Mouse (Mus musculus): ENCODE results near the gene Dek. TPM values are rescaled to one million over a fixed set of nuclear protein-coding genes. Genes with fewer than 3 reads are reported as not detected.

Gene Dek
- polyA plus RNA-seq, 1 experiment, result 227 TPM

- H3K4me1 ChIP-seq (ENCODE audit: control insufficient read depth, insufficient read depth, low read length), result no peaks in the 10 kb centered on the region
- no peaks in the 10 kb centered on the region for H3K27me3 ChIP-seq (ENCODE audit: control insufficient read depth, insufficient read depth, low read length, poor library complexity, severe bottlenecking)
- H3K4me3 ChIP-seq (ENCODE audit: low read depth, low read length), result no peak overlapping the region
- H3K27ac ChIP-seq (ENCODE audit: insufficient read depth, low read length), result no peak overlapping the region
- no peak overlapping the region for H3K9ac ChIP-seq (ENCODE audit: low read depth, poor library complexity, severe bottlenecking)
- H3K36me3 ChIP-seq (ENCODE audit: control insufficient read depth, insufficient read depth, low read length, poor library complexity, severe bottlenecking), result no peaks in the 10 kb centered on the region
- TF ChIP-seq POLR2A (IDR thresholded peaks at IDR 0.05; ENCODE audit: insufficient read depth, low read length) (no peak), EP300 (IDR thresholded peaks at IDR 0.05; ENCODE audit: insufficient read depth, low read depth, low read length) (no peak), CTCF (IDR thresholded peaks at IDR 0.05; ENCODE audit: low read depth, low read length) (no peak)
- H3K9me3 ChIP-seq (replicated peaks; ENCODE audit: control insufficient read depth, insufficient read depth, low read length, poor library complexity, severe bottlenecking), result no peaks in the 10 kb centered on the region
Measured at GRCm38 (mm10) chr13:47148573-47148972, 42.6 kb upstream of the Dek start.

GRCm38 (mm10) chr13:47146388-47146787 is 40.4 kb upstream of the Dek start:
- Histone ChIP-seq H3K9ac (ENCODE audit: low read depth, poor library complexity, severe bottlenecking) (no peak overlapping the region), H3K9me3 (replicated peaks; ENCODE audit: control insufficient read depth, insufficient read depth, low read length, poor library complexity, severe bottlenecking) (no peaks in the 10 kb centered on the region), H3K27me3 (ENCODE audit: control insufficient read depth, insufficient read depth, low read length, poor library complexity, severe bottlenecking) (no peaks in the 10 kb centered on the region), H3K27ac (ENCODE audit: insufficient read depth, low read length) (no peak overlapping the region), H3K4me1 (ENCODE audit: control insufficient read depth, insufficient read depth, low read length) (no peaks in the 10 kb centered on the region), H3K36me3 (ENCODE audit: control insufficient read depth, insufficient read depth, low read length, poor library complexity, severe bottlenecking) (no peaks in the 10 kb centered on the region), H3K4me3 (ENCODE audit: low read depth, low read length) (no peak overlapping the region)
- TF ChIP-seq POLR2A (IDR thresholded peaks at IDR 0.05; ENCODE audit: insufficient read depth, low read length) (no peak), EP300 (IDR thresholded peaks at IDR 0.05; ENCODE audit: insufficient read depth, low read depth, low read length) (no peak)

GRCm38 (mm10) chr13:47145939-47146338 is 39.9 kb upstream of the Dek start:
- H3K27me3 ChIP-seq (ENCODE audit: control insufficient read depth, insufficient read depth, low read length, poor library complexity, severe bottlenecking), result no peaks in the 10 kb centered on the region
- H3K36me3 ChIP-seq (ENCODE audit: control insufficient read depth, insufficient read depth, low read length, poor library complexity, severe bottlenecking), result no peaks in the 10 kb centered on the region
- H3K9ac ChIP-seq (ENCODE audit: low read depth, poor library complexity, severe bottlenecking), result no peak overlapping the region
- TF ChIP-seq EP300 (IDR thresholded peaks at IDR 0.05; ENCODE audit: insufficient read depth, low read depth, low read length) (no peak), POLR2A (IDR thresholded peaks at IDR 0.05; ENCODE audit: insufficient read depth, low read length) (no peak), CTCF (IDR thresholded peaks at IDR 0.05; ENCODE audit: low read depth, low read length) (no peak)
- no peaks in the 10 kb centered on the region for H3K9me3 ChIP-seq (replicated peaks; ENCODE audit: control insufficient read depth, insufficient read depth, low read length, poor library complexity, severe bottlenecking)
- no peak overlapping the region for H3K4me3 ChIP-seq (ENCODE audit: low read depth, low read length)
- no peak overlapping the region for H3K27ac ChIP-seq (ENCODE audit: insufficient read depth, low read length)
- no peaks in the 10 kb centered on the region for H3K4me1 ChIP-seq (ENCODE audit: control insufficient read depth, insufficient read depth, low read length)

- TF ChIP-seq EP300 (IDR thresholded peaks at IDR 0.05; ENCODE audit: insufficient read depth, low read depth, low read length) (no peak), CTCF (IDR thresholded peaks at IDR 0.05; ENCODE audit: low read depth, low read length) (no peak), POLR2A (IDR thresholded peaks at IDR 0.05; ENCODE audit: insufficient read depth, low read length) (no peak)
Measured at GRCm38 (mm10) chr13:47142764-47143163, 36.8 kb upstream of the Dek start.

GRCm38 (mm10) chr13:47135741-47136140 is 29.7 kb upstream of the Dek start:
- Histone ChIP-seq H3K4me1 (ENCODE audit: control insufficient read depth, insufficient read depth, low read length) (no peaks in the 10 kb centered on the region), H3K27ac (ENCODE audit: insufficient read depth, low read length) (no peak overlapping the region), H3K27me3 (ENCODE audit: control insufficient read depth, insufficient read depth, low read length, poor library complexity, severe bottlenecking) (no peaks in the 10 kb centered on the region; the same call in 1 of the 2 replicates), H3K9me3 (replicated peaks; ENCODE audit: control insufficient read depth, insufficient read depth, low read length, poor library complexity, severe bottlenecking) (no peaks in the 10 kb centered on the region; the same call in 1 of the 2 replicates), H3K9ac (ENCODE audit: low read depth, poor library complexity, severe bottlenecking) (no peak overlapping the region), H3K4me3 (ENCODE audit: low read depth, low read length) (no peak overlapping the region), H3K36me3 (ENCODE audit: control insufficient read depth, insufficient read depth, low read length, poor library complexity, severe bottlenecking) (no peaks in the 10 kb centered on the region)
- no peak for TF ChIP-seq EP300 (IDR thresholded peaks at IDR 0.05; ENCODE audit: insufficient read depth, low read depth, low read length)
- no peak for TF ChIP-seq POLR2A (IDR thresholded peaks at IDR 0.05; ENCODE audit: insufficient read depth, low read length)
- no peak for TF ChIP-seq CTCF (IDR thresholded peaks at IDR 0.05; ENCODE audit: low read depth, low read length)

More at GRCm38 (mm10) chr13:47142764-47143163, 36.8 kb upstream of the Dek start:
- H3K27me3 ChIP-seq (ENCODE audit: control insufficient read depth, insufficient read depth, low read length, poor library complexity, severe bottlenecking), result no peaks in the 10 kb centered on the region; the same call in 1 of the 2 replicates
- H3K36me3 ChIP-seq (ENCODE audit: control insufficient read depth, insufficient read depth, low read length, poor library complexity, severe bottlenecking), result no peaks in the 10 kb centered on the region
- H3K9ac ChIP-seq (ENCODE audit: low read depth, poor library complexity, severe bottlenecking), result no peak overlapping the region
- no peaks in the 10 kb centered on the region for H3K4me1 ChIP-seq (ENCODE audit: control insufficient read depth, insufficient read depth, low read length)
- H3K27ac ChIP-seq (ENCODE audit: insufficient read depth, low read length), result no peak overlapping the region
- no peak overlapping the region for H3K4me3 ChIP-seq (ENCODE audit: low read depth, low read length)
- no peaks in the 10 kb centered on the region; the same call in 1 of the 2 replicates for H3K9me3 ChIP-seq (replicated peaks; ENCODE audit: control insufficient read depth, insufficient read depth, low read length, poor library complexity, severe bottlenecking)

- H3K9ac ChIP-seq (ENCODE audit: low read depth, poor library complexity, severe bottlenecking), result no peak overlapping the region
- no peak overlapping the region for H3K4me3 ChIP-seq (ENCODE audit: low read depth, low read length)
- no peaks in the 10 kb centered on the region for H3K4me1 ChIP-seq (ENCODE audit: control insufficient read depth, insufficient read depth, low read length)
- H3K36me3 ChIP-seq (ENCODE audit: control insufficient read depth, insufficient read depth, low read length, poor library complexity, severe bottlenecking), result no peaks in the 10 kb centered on the region
- no peaks in the 10 kb centered on the region for H3K27me3 ChIP-seq (ENCODE audit: control insufficient read depth, insufficient read depth, low read length, poor library complexity, severe bottlenecking)
- TF ChIP-seq CTCF (IDR thresholded peaks at IDR 0.05; ENCODE audit: low read depth, low read length) (no peak), EP300 (IDR thresholded peaks at IDR 0.05; ENCODE audit: insufficient read depth, low read depth, low read length) (no peak), POLR2A (IDR thresholded peaks at IDR 0.05; ENCODE audit: insufficient read depth, low read length) (no peak)
- no peaks in the 10 kb centered on the region; the same call in 1 of the 2 replicates for H3K9me3 ChIP-seq (replicated peaks; ENCODE audit: control insufficient read depth, insufficient read depth, low read length, poor library complexity, severe bottlenecking)
- H3K27ac ChIP-seq (ENCODE audit: insufficient read depth, low read length), result no peak overlapping the region
Measured at GRCm38 (mm10) chr13:47134836-47135235, 28.8 kb upstream of the Dek start.
